Mouse (Mus musculus): ENCODE data around the gene Ddx39. TPM values are rescaled to one million over a fixed set of nuclear protein-coding genes. Genes with fewer than 3 reads are reported as not detected.

Ddx39 gene
- total and polyA plus RNA-seq, 3 experiments: 77.5 to 226 (median 141) TPM

- peaks cover 76% of the 10 kb centered on the region for H3K36me3 ChIP-seq (replicated peaks)
- TF ChIP-seq CTCF (IDR thresholded peaks at IDR 0.05; ENCODE audit: low read depth, low read length): no peak
- TF ChIP-seq GATA2 (IDR thresholded peaks at IDR 0.05; ENCODE audit: borderline replicate concordance, low read depth, low read length): no peak
- TF ChIP-seq GATA1 (IDR thresholded peaks at IDR 0.05; ENCODE audit: borderline replicate concordance, low read length): no peak
- ATAC-seq (ENCODE audit: extremely low read depth, insufficient number of reproducible peaks, low FRiP score, poor library complexity, severe bottlenecking) (no peak), DNase-seq (ENCODE audit: low spot score) (no peak)
- no peak overlapping the region for H3K4me3 ChIP-seq (ENCODE audit: low read depth, low read length)
- no peaks in the 10 kb centered on the region for H3K9me3 ChIP-seq (replicated peaks)
- H3K27me3 ChIP-seq (ENCODE audit: insufficient read depth, low read length): no peaks in the 10 kb centered on the region; the same call in 1 of the 2 replicates
- peaks cover 84% of the 10 kb centered on the region for H3K4me1 ChIP-seq (ENCODE audit: insufficient read depth, low read depth, low read length)
These were observed 4.7 kb downstream of the Ddx39 start for GRCm38 (mm10) chr8:83719693-83720092.

GRCm38 (mm10) chr8:83721405-83722025 is 6.5 kb downstream of the Ddx39 start:
- peaks cover 94% of the 10 kb centered on the region for H3K36me3 ChIP-seq (replicated peaks)

GRCm38 (mm10) chr8:83722631-83723030 is 7.7 kb downstream of the Ddx39 start:
- no peak for TF ChIP-seq GATA2 (IDR thresholded peaks at IDR 0.05; ENCODE audit: borderline replicate concordance, low read depth, low read length)
- 0 out of 2 replicates have a peak, but pooled peaks have one; percentile 48 for TF ChIP-seq POLR2AphosphoS5 (IDR thresholded peaks at IDR 0.05; ENCODE audit: insufficient replicate concordance, low read depth, low read length)
- TF ChIP-seq CTCF (IDR thresholded peaks at IDR 0.05; ENCODE audit: low read depth, low read length): no peak
- TF ChIP-seq TAL1 (conservative IDR thresholded peaks at IDR 0.05; ENCODE audit: low read depth, low read length): no peak
- TF ChIP-seq GATA1 (IDR thresholded peaks at IDR 0.05; ENCODE audit: borderline replicate concordance, low read length): no peak
- no peaks in the 10 kb centered on the region for H3K9me3 ChIP-seq (replicated peaks)
- peaks cover 96% of the 10 kb centered on the region for H3K36me3 ChIP-seq (replicated peaks)
- H3K4me3 ChIP-seq (ENCODE audit: low read depth, low read length): no peak overlapping the region
- ATAC-seq (ENCODE audit: extremely low read depth, insufficient number of reproducible peaks, low FRiP score, poor library complexity, severe bottlenecking) (no peak), DNase-seq (ENCODE audit: low spot score) (no peak)
- H3K27me3 ChIP-seq (ENCODE audit: insufficient read depth, low read length): no peaks in the 10 kb centered on the region; the same call in 1 of the 2 replicates
- H3K4me1 ChIP-seq (ENCODE audit: insufficient read depth, low read depth, low read length): peaks cover 85% of the 10 kb centered on the region

More at GRCm38 (mm10) chr8:83721405-83722025, 6.5 kb downstream of the Ddx39 start:
- ATAC-seq (ENCODE audit: extremely low read depth, insufficient number of reproducible peaks, low FRiP score, poor library complexity, severe bottlenecking): no peak
- Histone ChIP-seq H3K4me3 (ENCODE audit: low read depth, low read length) (peak overlapping the region; percentile 30; the same call in 1 of the 2 replicates), H3K27me3 (ENCODE audit: insufficient read depth, low read length) (no peaks in the 10 kb centered on the region; the same call in 1 of the 2 replicates), H3K9me3 (replicated peaks) (no peaks in the 10 kb centered on the region), H3K4me1 (ENCODE audit: insufficient read depth, low read depth, low read length) (peaks cover 93% of the 10 kb centered on the region)
- no peak for DNase-seq (ENCODE audit: low spot score)
- TF ChIP-seq POLR2AphosphoS5 (IDR thresholded peaks at IDR 0.05; ENCODE audit: insufficient replicate concordance, low read depth, low read length) (peak; percentile 47), GATA1 (IDR thresholded peaks at IDR 0.05; ENCODE audit: borderline replicate concordance, low read length) (no peak)

GRCm38 (mm10) chr8:83723447-83724083 is 8.6 kb downstream of the Ddx39 start:
- peaks cover 97% of the 10 kb centered on the region for H3K36me3 ChIP-seq (replicated peaks)
- H3K4me1 ChIP-seq (ENCODE audit: insufficient read depth, low read depth, low read length): peaks cover 86% of the 10 kb centered on the region
- DNase-seq (ENCODE audit: low spot score): no peak
- ATAC-seq (ENCODE audit: extremely low read depth, insufficient number of reproducible peaks, low FRiP score, poor library complexity, severe bottlenecking): no peak
- H3K4me3 ChIP-seq (ENCODE audit: low read depth, low read length): no peak overlapping the region
- TF ChIP-seq GATA1 (IDR thresholded peaks at IDR 0.05; ENCODE audit: borderline replicate concordance, low read length): no peak
- TF ChIP-seq GATA2 (IDR thresholded peaks at IDR 0.05; ENCODE audit: borderline replicate concordance, low read depth, low read length): no peak
- TF ChIP-seq POLR2AphosphoS5 (IDR thresholded peaks at IDR 0.05; ENCODE audit: insufficient replicate concordance, low read depth, low read length): peak; percentile 83
- TF ChIP-seq TAL1 (conservative IDR thresholded peaks at IDR 0.05; ENCODE audit: low read depth, low read length): no peak
- TF ChIP-seq CTCF (IDR thresholded peaks at IDR 0.05; ENCODE audit: low read depth, low read length): no peak
- H3K9me3 ChIP-seq (replicated peaks): no peaks in the 10 kb centered on the region
- H3K27me3 ChIP-seq (ENCODE audit: insufficient read depth, low read length): no peaks in the 10 kb centered on the region; the same call in 1 of the 2 replicates

GRCm38 (mm10) chr8:83724697-83725482 is 9.9 kb downstream of the Ddx39 start:
- H3K4me3 ChIP-seq (ENCODE audit: low read depth, low read length): peak overlapping the region; percentile 28; the same call in 1 of the 2 replicates
- H3K9me3 ChIP-seq (replicated peaks): no peaks in the 10 kb centered on the region
- ATAC-seq (ENCODE audit: extremely low read depth, insufficient number of reproducible peaks, low FRiP score, poor library complexity, severe bottlenecking) (peak; percentile 79), DNase-seq (ENCODE audit: low spot score) (peak; percentile 70)
- peaks cover 97% of the 10 kb centered on the region for H3K36me3 ChIP-seq (replicated peaks)
- peaks cover 86% of the 10 kb centered on the region for H3K4me1 ChIP-seq (ENCODE audit: insufficient read depth, low read depth, low read length)
- TF ChIP-seq CTCF (IDR thresholded peaks at IDR 0.05; ENCODE audit: low read depth, low read length) (peak; percentile 54), TAL1 (conservative IDR thresholded peaks at IDR 0.05; ENCODE audit: low read depth, low read length) (no peak), POLR2AphosphoS5 (IDR thresholded peaks at IDR 0.05; ENCODE audit: insufficient replicate concordance, low read depth, low read length) (peak; percentile 83), GATA2 (IDR thresholded peaks at IDR 0.05; ENCODE audit: borderline replicate concordance, low read depth, low read length) (no peak), GATA1 (IDR thresholded peaks at IDR 0.05; ENCODE audit: borderline replicate concordance, low read length) (no peak)
- no peaks in the 10 kb centered on the region; the same call in 1 of the 2 replicates for H3K27me3 ChIP-seq (ENCODE audit: insufficient read depth, low read length)

Data from G1E (cell line).